Mouse (Mus musculus) G1E (cell line): Measurements from ENCODE around the gene B4galt2.

ENCODE experiments used
- CTCF ChIP-seq: IDR thresholded peaks from 2 replicates; pipeline ENCODE4 v1.5.1; 2012; ENCODE audit warnings: low read depth, low read length, inconsistent platforms, mixed read lengths
- GATA1 ChIP-seq: IDR thresholded peaks from 2 replicates; pipeline ENCODE4 v1.6.1; 2012; ENCODE audit warnings: borderline replicate concordance, low read length, inconsistent platforms, mixed read lengths
- GATA2 ChIP-seq: IDR thresholded peaks from 2 replicates; pipeline ENCODE4 v1.6.1; 2012; ENCODE audit warnings: low read depth, low read length, inconsistent platforms, borderline replicate concordance
- POLR2AphosphoS5 ChIP-seq: IDR thresholded peaks from 2 replicates; pipeline ENCODE4 v1.6.1; 2012; ENCODE audit warnings: low read depth, low read length, inconsistent platforms; ENCODE audit not compliant: insufficient replicate concordance
- TAL1 ChIP-seq: conservative IDR thresholded peaks from 2 replicates; pipeline ENCODE4 v1.6.1; 2012; ENCODE audit warnings: low read depth, low read length, inconsistent platforms, mixed read lengths

DNA sequence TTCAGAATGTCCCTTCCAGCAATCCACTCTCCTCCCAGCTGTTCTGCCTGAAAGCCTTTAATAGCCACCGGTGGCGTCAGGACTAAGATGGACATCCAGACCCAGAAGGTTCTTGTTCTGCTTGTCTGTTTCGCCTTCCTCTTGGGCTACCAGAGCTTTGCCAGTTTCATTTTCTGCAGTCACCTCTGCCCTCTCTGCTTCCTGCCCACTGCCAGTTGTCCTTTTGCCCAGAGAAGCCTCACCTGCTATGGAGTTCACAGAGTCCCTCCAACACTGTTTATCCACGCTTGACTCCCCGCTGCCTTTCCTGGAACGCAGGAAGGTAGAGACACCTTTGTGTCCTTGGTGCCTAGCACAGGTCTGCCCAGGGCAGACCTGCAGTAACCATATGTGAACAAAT lies 43.9 kb downstream of the B4galt2 start:
- TF ChIP-seq CTCF (no peak), GATA1 (no peak), GATA2 (no peak), TAL1 (no peak), POLR2AphosphoS5 (no peak)
